Mouse (Mus musculus) retina, postnatal 1 day (tissue): ENCODE data around the gene Mybph.

Source experiments
- DNase-seq: peaks from one replicate; pipeline ENCODE4 v3.0.0-alpha.2; 2012

Mybph gene

GRCm38 (mm10) chr1:134188989-134189729 is 4.1 kb upstream of the Mybph start:
- peak; percentile 35 for DNase-seq

GRCm38 (mm10) chr1:134191192-134191591 is 2.1 kb upstream of the Mybph start:
- DNase-seq: no peak

DNA sequence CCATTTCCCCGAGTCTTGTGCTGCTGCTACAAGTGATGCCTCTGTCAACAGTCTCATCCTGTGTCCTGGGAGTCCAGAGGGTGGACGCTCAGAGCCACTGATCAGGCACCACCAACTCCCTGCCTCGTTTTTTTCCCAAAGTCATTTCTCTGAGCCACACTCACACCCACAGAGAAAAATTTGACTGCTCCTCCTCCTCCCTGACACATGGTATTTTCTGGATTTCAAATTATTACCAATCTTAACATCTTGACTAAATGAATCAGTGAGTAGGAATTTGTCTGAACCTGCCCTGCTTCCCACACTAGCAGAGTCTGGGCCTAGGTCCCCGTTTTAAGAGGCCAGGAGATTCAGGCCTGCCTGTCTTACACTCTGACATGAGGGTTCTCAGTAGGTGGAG is 1.2 kb upstream of the Mybph start:
- DNase-seq: no peak

- DNase-seq: no peak
Measured at GRCm38 (mm10) chr1:134193674-134194197, 488 bp downstream of the Mybph start.

GRCm38 (mm10) chr1:134194298-134195022 is 1.2 kb downstream of the Mybph start:
- no peak for DNase-seq

DNA sequence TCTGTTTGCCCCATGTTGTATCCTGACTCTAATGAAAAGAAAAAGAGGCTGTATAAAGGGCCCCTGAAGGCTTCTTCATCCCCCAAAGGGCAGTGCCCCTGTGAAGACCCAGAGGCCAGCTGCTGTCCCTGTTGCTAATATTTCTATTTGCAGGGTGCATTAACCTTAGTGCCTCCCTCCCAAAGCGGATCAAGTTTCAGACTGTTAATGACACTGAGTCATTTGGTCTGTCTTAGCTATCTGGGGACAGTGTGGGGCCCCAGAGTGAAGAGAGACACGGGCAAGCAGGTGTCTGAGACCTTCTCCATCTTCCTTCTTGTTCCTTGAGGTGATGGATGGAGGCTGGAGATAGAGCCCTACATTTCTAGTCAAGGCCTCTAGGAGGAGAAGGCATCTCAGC is 1.9 kb downstream of the Mybph start:
- no peak for DNase-seq

DNA sequence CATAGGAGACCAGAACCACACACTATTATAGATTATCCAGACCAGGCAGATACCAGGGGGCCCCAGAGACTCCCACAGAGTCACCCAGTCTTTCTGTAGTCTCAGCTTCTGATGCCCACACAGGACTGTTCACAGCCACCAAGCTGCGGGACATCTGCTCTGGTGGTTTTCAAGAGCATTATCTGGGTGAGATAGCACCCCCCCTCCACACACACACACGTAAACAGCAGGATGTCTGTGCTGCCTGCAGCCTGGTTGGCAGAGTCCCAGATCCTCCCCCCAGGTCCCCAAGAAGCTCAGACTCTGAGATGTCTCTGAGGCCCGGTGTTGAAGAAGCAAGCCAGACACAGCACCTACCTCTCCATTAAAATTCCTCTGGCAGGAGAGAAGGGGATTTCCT is 2.3 kb downstream of the Mybph start:
- peak; percentile 51 for DNase-seq

- no peak for DNase-seq
Measured at GRCm38 (mm10) chr1:134195979-134196378, 2.7 kb downstream of the Mybph start.

GRCm38 (mm10) chr1:134196386-134196785 is 3.1 kb downstream of the Mybph start:
- peak; percentile 47 for DNase-seq

- DNase-seq: no peak
Measured at GRCm38 (mm10) chr1:134197325-134197982, 4.2 kb downstream of the Mybph start.

DNA sequence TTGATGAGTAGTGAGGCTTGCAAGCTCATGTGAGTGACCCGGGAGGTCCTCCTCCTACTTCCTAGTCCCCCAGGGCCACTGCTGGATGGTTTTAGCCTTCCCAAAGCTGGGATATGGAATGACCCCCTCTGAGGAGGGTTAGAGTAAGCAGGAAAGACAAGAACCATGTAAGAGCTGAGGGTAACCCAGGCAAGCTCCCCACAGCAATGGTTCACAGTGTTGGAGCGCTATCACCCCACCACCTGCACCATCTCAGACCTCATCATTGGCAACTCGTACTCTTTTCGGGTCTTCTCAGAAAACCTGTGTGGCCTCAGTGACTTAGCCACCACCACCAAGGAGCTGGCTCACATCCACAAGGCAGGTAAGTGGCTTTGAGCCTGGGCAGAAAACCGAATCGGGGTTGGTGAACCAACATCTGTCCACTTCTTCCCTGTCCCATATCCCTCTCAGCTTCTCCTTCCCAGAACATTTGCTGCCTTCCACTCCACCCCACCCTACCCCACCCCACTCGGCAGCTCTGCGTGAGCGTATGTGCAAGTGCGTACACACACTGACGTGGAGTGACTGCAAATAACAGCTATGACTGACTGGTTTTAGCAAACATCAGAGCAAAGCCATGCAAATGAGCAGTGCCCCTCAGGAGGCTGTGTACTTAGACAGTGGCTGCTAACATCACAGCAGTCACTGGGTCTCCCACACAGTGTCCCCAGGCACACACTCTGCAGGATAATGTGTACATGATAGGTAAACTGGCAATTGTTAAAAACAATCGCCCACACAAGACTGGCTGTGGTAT is 5.1 kb downstream of the Mybph start:
- no peak for DNase-seq

DNA sequence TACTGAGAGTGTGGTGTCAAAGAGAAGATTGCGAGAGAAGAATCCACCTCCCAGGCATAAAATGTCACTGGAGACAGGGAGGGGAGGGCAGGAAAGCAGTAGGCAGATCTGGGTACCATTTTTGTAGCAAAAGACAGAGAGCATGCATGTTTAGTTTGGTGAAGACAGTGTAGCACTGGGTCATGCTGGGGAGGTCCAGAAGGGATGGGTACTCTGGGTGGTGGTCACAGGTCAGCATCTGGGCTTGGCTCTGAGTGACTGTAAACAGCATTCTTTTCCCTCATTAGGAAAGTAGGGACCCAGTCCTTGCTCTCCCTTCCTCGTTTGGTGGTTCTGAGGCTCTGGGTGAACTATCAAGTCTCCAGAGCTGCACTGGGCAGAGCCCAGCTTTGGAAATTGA is 7.2 kb downstream of the Mybph start:
- DNase-seq: no peak

DNA sequence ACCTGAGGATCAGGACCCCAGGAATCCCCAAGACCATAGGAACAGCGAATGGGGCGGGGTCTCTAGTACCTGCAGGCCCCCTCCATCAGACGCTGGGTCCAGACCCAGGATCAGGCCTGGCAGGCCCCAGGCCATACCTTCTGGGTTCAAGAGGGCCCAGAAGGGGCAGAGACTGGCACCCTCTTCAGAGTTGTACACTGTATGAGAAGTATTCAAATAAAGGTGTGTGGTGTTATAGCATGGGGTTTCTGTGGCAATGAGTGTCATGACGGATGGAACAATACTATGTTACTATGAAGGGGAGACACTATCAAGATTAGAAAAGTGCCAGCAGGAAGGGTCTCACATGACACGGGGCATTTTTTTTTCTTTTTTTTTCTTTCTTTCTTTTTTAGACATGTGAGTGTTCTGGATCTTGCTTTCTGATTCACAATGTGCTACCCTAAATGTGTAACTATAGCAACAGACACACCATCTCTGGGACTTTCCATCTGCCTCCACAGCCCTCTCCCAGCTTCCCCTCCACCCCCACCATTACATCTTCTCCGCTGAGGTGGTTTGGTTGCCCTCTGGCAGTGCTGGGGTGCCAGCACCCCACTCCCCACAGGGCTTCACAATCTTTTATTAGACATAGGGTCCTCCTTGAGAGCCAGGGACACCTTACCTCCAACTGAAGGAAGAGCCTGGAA is 7.9 kb downstream of the Mybph start:
- no peak for DNase-seq

- DNase-seq: peak; percentile 73
Measured at GRCm38 (mm10) chr1:134201751-134202420, 8.6 kb downstream of the Mybph start.

DNA sequence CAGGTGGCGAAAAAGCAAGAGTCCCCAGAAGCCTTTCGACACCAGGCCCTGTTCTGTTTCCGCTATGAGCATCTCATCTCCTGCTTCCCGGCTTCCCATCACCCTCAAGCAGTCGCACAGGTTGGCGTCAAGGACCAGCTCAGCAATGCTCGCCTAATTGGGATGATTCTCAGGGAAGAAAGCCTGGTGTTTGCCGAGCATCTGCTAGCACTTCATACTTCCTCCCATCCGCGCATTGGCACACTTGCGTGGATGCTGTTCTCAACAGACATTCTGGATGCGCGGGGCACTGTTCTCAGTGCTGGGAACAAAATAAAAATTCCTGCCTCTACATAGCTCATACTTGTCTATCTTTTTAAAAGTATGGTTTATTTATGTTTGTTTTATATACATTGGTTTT is 11.0 kb downstream of the Mybph start:
- no peak for DNase-seq

DNA sequence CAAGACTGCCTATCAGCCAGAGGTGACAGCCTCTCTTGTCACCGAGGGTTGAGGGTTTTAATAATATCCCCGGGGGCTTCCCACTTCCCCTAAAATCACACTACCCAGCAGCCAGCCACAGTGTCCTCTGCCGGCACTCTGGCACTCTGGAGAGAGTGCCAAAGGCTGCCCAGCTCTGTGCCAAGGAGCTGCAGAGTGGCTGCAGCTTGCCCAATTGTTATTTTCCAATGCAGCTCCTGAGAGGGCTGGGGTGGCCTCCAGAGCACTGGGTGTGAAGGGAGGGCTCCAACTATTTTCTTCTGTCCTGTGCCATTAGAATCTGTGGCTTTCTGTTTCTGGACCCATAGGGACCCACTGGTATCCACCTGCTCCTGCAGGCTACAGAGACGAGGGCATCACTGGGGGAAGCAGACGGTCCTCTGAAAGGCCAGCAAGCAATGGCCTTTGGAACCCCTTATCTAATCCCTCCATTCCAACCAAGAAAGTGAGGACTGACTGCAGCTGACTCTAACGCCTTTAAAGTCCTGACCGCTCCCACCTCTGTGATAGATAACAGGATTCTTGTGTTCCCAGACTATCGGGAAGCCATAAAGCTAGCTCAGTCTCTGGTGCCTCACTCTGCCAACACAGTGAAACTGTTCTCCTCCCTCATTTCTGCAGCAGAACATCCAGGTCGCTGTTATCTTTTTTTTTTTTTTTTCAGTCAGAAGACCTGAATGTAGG is 12.2 kb downstream of the Mybph start:
- DNase-seq: no peak

GRCm38 (mm10) chr1:134206085-134206484 is 12.8 kb downstream of the Mybph start:
- DNase-seq: no peak

- peak; percentile 30 for DNase-seq
Measured at GRCm38 (mm10) chr1:134210179-134210755, 17.0 kb downstream of the Mybph start.

- DNase-seq: no peak
Measured at GRCm38 (mm10) chr1:134211043-134211442, 17.8 kb downstream of the Mybph start.

- DNase-seq: peak; percentile 44
Measured at GRCm38 (mm10) chr1:134211631-134212030, 18.4 kb downstream of the Mybph start.

- no peak for DNase-seq
Measured at GRCm38 (mm10) chr1:134212351-134212750, 19.1 kb downstream of the Mybph start.
